Mouse (Mus musculus): ENCODE measurements around the gene Stac3. TPM values are rescaled to one million over a fixed set of nuclear protein-coding genes. Genes with fewer than 3 reads are reported as not detected.

Stac3 gene
- polyA plus RNA-seq, 1 experiment from 2014 or later = 2.2 TPM

GRCm38 (mm10) chr10:127488856-127489255, 12.6 kb upstream of the Stac3 start:
- ATAC-seq (ENCODE audit: low FRiP score) = no peak
- no peaks in the 10 kb centered on the region for H3K27me3 ChIP-seq
- 0 out of 2 replicates have a peak overlapping the region, but pooled peaks have one; percentile 46 for H3K27ac ChIP-seq
- peaks cover 59% of the 10 kb centered on the region for H3K36me3 ChIP-seq
- 91% methylated on average over 7 of the region's 7 CpGs for WGBS
- no peak overlapping the region for H3K9ac ChIP-seq
- no peaks in the 10 kb centered on the region for H3K9me3 ChIP-seq (replicated peaks)
- no peak overlapping the region for H3K4me3 ChIP-seq
- peaks cover 16% of the 10 kb centered on the region for H3K4me1 ChIP-seq
- H3K4me2 ChIP-seq (replicated peaks) = no peak overlapping the region

- H3K27ac ChIP-seq = peak overlapping the region; percentile 76
These were observed 11.0 kb upstream of the Stac3 start for GRCm38 (mm10) chr10:127490160-127491127.

GRCm38 (mm10) chr10:127491128-127491512, 10.4 kb upstream of the Stac3 start:
- H3K27me3 ChIP-seq = no peaks in the 10 kb centered on the region
- H3K9me3 ChIP-seq (replicated peaks) = no peaks in the 10 kb centered on the region
- H3K27ac ChIP-seq = peak overlapping the region; percentile 76
- H3K4me3 ChIP-seq = no peak overlapping the region
- ATAC-seq (ENCODE audit: low FRiP score) = 0 out of 2 replicates have a peak, but pooled peaks have one; percentile 52
- peaks cover 16% of the 10 kb centered on the region for H3K4me1 ChIP-seq
- H3K4me2 ChIP-seq (replicated peaks) = no peak overlapping the region
- WGBS = 50% methylated on average over 8 of the region's 8 CpGs
- peaks cover 60% of the 10 kb centered on the region for H3K36me3 ChIP-seq
- H3K9ac ChIP-seq = no peak overlapping the region

More at GRCm38 (mm10) chr10:127490160-127491127, 11.0 kb upstream of the Stac3 start:
- no peaks in the 10 kb centered on the region for H3K9me3 ChIP-seq (replicated peaks)
- peaks cover 58% of the 10 kb centered on the region for H3K36me3 ChIP-seq
- peaks cover 16% of the 10 kb centered on the region for H3K4me1 ChIP-seq
- 0 out of 2 replicates have a peak, but pooled peaks have one; percentile 32 for ATAC-seq (ENCODE audit: low FRiP score)
- 73% methylated on average over 18 of the region's 18 CpGs for WGBS
- no peaks in the 10 kb centered on the region for H3K27me3 ChIP-seq
- no peak overlapping the region for H3K4me3 ChIP-seq
- no peak overlapping the region for H3K4me2 ChIP-seq (replicated peaks)
- H3K9ac ChIP-seq = no peak overlapping the region

GRCm38 (mm10) chr10:127492118-127492517, 9.4 kb upstream of the Stac3 start:
- H3K4me1 ChIP-seq = peaks cover 16% of the 10 kb centered on the region
- H3K27ac ChIP-seq = no peak overlapping the region
- H3K9me3 ChIP-seq (replicated peaks) = no peaks in the 10 kb centered on the region
- H3K27me3 ChIP-seq = no peaks in the 10 kb centered on the region
- ATAC-seq (ENCODE audit: low FRiP score) = no peak
- H3K36me3 ChIP-seq = peaks cover 66% of the 10 kb centered on the region
- H3K9ac ChIP-seq = no peak overlapping the region
- 79% methylated on average over 3 of the region's 3 CpGs for WGBS
- H3K4me2 ChIP-seq (replicated peaks) = no peak overlapping the region
- no peak overlapping the region for H3K4me3 ChIP-seq

- Histone ChIP-seq H3K27ac (no peak overlapping the region), H3K4me2 (replicated peaks) (no peak overlapping the region), H3K27me3 (no peaks in the 10 kb centered on the region), H3K4me1 (peaks cover 5% of the 10 kb centered on the region), H3K9ac (no peak overlapping the region), H3K4me3 (no peak overlapping the region), H3K9me3 (replicated peaks) (no peaks in the 10 kb centered on the region), H3K36me3 (peaks cover 84% of the 10 kb centered on the region)
- no peak for ATAC-seq (ENCODE audit: low FRiP score)
- WGBS = 93% methylated on average over 3 of the region's 3 CpGs
These were observed 5.3 kb upstream of the Stac3 start for GRCm38 (mm10) chr10:127496156-127496555.

GRCm38 (mm10) chr10:127499516-127499915, 2.0 kb upstream of the Stac3 start:
- H3K27ac ChIP-seq = no peak overlapping the region
- no peak overlapping the region for H3K9ac ChIP-seq
- no peaks in the 10 kb centered on the region for H3K27me3 ChIP-seq
- no peaks in the 10 kb centered on the region for H3K9me3 ChIP-seq (replicated peaks)
- H3K36me3 ChIP-seq = peaks cover 65% of the 10 kb centered on the region
- no peak for ATAC-seq (ENCODE audit: low FRiP score)
- WGBS = 85% methylated on average over 5 of the region's 5 CpGs
- no peak overlapping the region for H3K4me2 ChIP-seq (replicated peaks)
- H3K4me1 ChIP-seq = no peaks in the 10 kb centered on the region
- no peak overlapping the region for H3K4me3 ChIP-seq

- 92% methylated on average over 4 of the region's 4 CpGs for WGBS
- H3K9ac ChIP-seq = no peak overlapping the region
- peaks cover 64% of the 10 kb centered on the region for H3K36me3 ChIP-seq
- H3K27me3 ChIP-seq = no peaks in the 10 kb centered on the region
- H3K4me3 ChIP-seq = no peak overlapping the region
- H3K27ac ChIP-seq = no peak overlapping the region
- no peaks in the 10 kb centered on the region for H3K9me3 ChIP-seq (replicated peaks)
- no peak for ATAC-seq (ENCODE audit: low FRiP score)
- no peaks in the 10 kb centered on the region for H3K4me1 ChIP-seq
- no peak overlapping the region for H3K4me2 ChIP-seq (replicated peaks)
These were observed 1.4 kb upstream of the Stac3 start for GRCm38 (mm10) chr10:127500042-127500441.

- H3K4me1 ChIP-seq = peaks cover 46% of the 10 kb centered on the region
- H3K9me3 ChIP-seq (replicated peaks) = no peaks in the 10 kb centered on the region
These were observed 6.8 kb downstream of the Stac3 start for GRCm38 (mm10) chr10:127508239-127508638.

GRCm38 (mm10) chr10:127509051-127509836, 7.8 kb downstream of the Stac3 start:
- Histone ChIP-seq H3K4me3 (peak overlapping the region; percentile 32), H3K9ac (peak overlapping the region; percentile 37), H3K27me3 (peaks cover 54% of the 10 kb centered on the region), H3K27ac (peak overlapping the region; percentile 98), H3K4me2 (replicated peaks) (peak overlapping the region; percentile 64), H3K4me1 (peaks cover 56% of the 10 kb centered on the region), H3K9me3 (replicated peaks) (no peaks in the 10 kb centered on the region), H3K36me3 (peaks cover 13% of the 10 kb centered on the region; the same call in 1 of the 2 replicates)
- ATAC-seq (ENCODE audit: low FRiP score) = peak; percentile 65
- under 1% methylated on average over 35 of the region's 35 CpGs for WGBS

More at GRCm38 (mm10) chr10:127508239-127508638, 6.8 kb downstream of the Stac3 start:
- Histone ChIP-seq H3K27me3 (peaks cover 44% of the 10 kb centered on the region), H3K4me2 (replicated peaks) (peak overlapping the region; percentile 64), H3K4me3 (0 out of 2 replicates have a peak overlapping the region, but pooled peaks have one; percentile 32), H3K9ac (no peak overlapping the region), H3K27ac (0 out of 2 replicates have a peak overlapping the region, but pooled peaks have one; percentile 35), H3K36me3 (peaks cover 17% of the 10 kb centered on the region; the same call in 1 of the 2 replicates)
- no peak for ATAC-seq (ENCODE audit: low FRiP score)
- WGBS = 4% methylated on average over 15 of the region's 15 CpGs

GRCm38 (mm10) chr10:127509837-127510701, 8.6 kb downstream of the Stac3 start:
- H3K4me1 ChIP-seq = peaks cover 65% of the 10 kb centered on the region
- peak overlapping the region; percentile 64 for H3K4me2 ChIP-seq (replicated peaks)
- 5% methylated on average over 17 of the region's 17 CpGs for WGBS
- H3K9ac ChIP-seq = peak overlapping the region; percentile 37; the same call in 1 of the 2 replicates
- peaks cover 6% of the 10 kb centered on the region; the same call in 1 of the 2 replicates for H3K36me3 ChIP-seq
- H3K27me3 ChIP-seq = peaks cover 63% of the 10 kb centered on the region
- no peaks in the 10 kb centered on the region for H3K9me3 ChIP-seq (replicated peaks)
- peak overlapping the region; percentile 32 for H3K4me3 ChIP-seq
- peak; percentile 4; the same call in 1 of the 2 replicates for ATAC-seq (ENCODE audit: low FRiP score)
- peak overlapping the region; percentile 98 for H3K27ac ChIP-seq
